Mouse (Mus musculus) R1 (cell line): Measurements from ENCODE around the gene Ptov1.
A peak's percentile ranks its signal among the peaks of the same experiment; 100 is the strongest.

ENCODE experiments used
- DNase-seq: peaks from one replicate; pipeline ENCODE4 v3.0.0-alpha.2; 2018; ENCODE audit warnings: low read depth, low spot score

Ptov1 gene

GRCm38 (mm10) chr7:44857905-44858304 lies 11.7 kb downstream of the Ptov1 start:
- DNase-seq: peak; percentile 85

- DNase-seq: peak; percentile 96
Observed at GRCm38 (mm10) chr7:44857042-44857552, 12.5 kb downstream of the Ptov1 start, which contains the start of gene Pnkp. TSS of gene Pnkp (plus strand) at chr7:44857139.

GRCm38 (mm10) chr7:44856265-44856916 lies 13.2 kb downstream of the Ptov1 start:
- DNase-seq: peak; percentile 42

GRCm38 (mm10) chr7:44855036-44855435 lies 14.6 kb downstream of the Ptov1 start:
- DNase-seq: no peak

- DNase-seq: peak; percentile 90
Observed at GRCm38 (mm10) chr7:44854356-44855031, 15.1 kb downstream of the Ptov1 start.

GRCm38 (mm10) chr7:44853596-44854355 lies 15.8 kb downstream of the Ptov1 start:
- DNase-seq: no peak

- no peak for DNase-seq
Observed at GRCm38 (mm10) chr7:44853065-44853464, 16.5 kb downstream of the Ptov1 start.

GRCm38 (mm10) chr7:44852259-44853027 lies 17.1 kb downstream of the Ptov1 start:
- no peak for DNase-seq

GRCm38 (mm10) chr7:44851625-44852234 lies 17.9 kb downstream of the Ptov1 start:
- DNase-seq: no peak

GRCm38 (mm10) chr7:44850789-44851624 lies 18.6 kb downstream of the Ptov1 start:
- no peak for DNase-seq

- DNase-seq: peak; percentile 85
Observed at GRCm38 (mm10) chr7:44850146-44850545, 19.4 kb downstream of the Ptov1 start.

- peak; percentile 96 for DNase-seq
Observed at GRCm38 (mm10) chr7:44849416-44850111, 20.0 kb downstream of the Ptov1 start.

- peak; percentile 100 for DNase-seq
Observed at GRCm38 (mm10) chr7:44848561-44849415, 20.8 kb downstream of the Ptov1 start, which contains the start of the genes Akt1s1 and Tbc1d17. TSS of gene Akt1s1 (plus strand) at chr7:44848991. TSS of gene Tbc1d17 (minus strand) at chr7:44849079.

GRCm38 (mm10) chr7:44847772-44848171 lies 21.8 kb downstream of the Ptov1 start:
- DNase-seq: no peak

GRCm38 (mm10) chr7:44846804-44847203 lies 22.8 kb downstream of the Ptov1 start:
- DNase-seq: no peak

- no peak for DNase-seq
Observed at GRCm38 (mm10) chr7:44845006-44845405, 24.6 kb downstream of the Ptov1 start.

GRCm38 (mm10) chr7:44841825-44842463 lies 27.6 kb downstream of the Ptov1 start:
- no peak for DNase-seq

- no peak for DNase-seq
Observed at GRCm38 (mm10) chr7:44840426-44840825, 29.2 kb downstream of the Ptov1 start.
